Mouse (Mus musculus) heart, postnatal 0 days (tissue): ENCODE data around the gene Ptprm. TPM values are rescaled to one million over a fixed set of nuclear protein-coding genes. Genes with fewer than 3 reads are reported as not detected.
"Not testable (repeated sequence)": the region's sequence is repeated elsewhere in the genome, so short reads cannot be mapped to it uniquely, and the experiment has no call there.

Experiments
- ATAC-seq: fragments of 200-750 bp; cut with Nextera tagmentation; 2 replicates; pipeline ENCODE4 v1.8.0; 2017; ENCODE audit warnings: low read depth, moderate number of reproducible peaks, moderate library complexity; ENCODE audit not compliant: insufficient read depth
- DNase-seq: peaks from one replicate; pipeline ENCODE4 v3.0.0-alpha.2; 2016; ENCODE audit warnings: low spot score
- H3K27ac ChIP-seq: fragments of 300-500 bp; sonication (generic); 2 replicates; pipeline ENCODE4 v1.5.1; 2014; ENCODE audit warnings: low read depth, mild to moderate bottlenecking
- H3K27me3 ChIP-seq: fragments of 300-500 bp; sonication (generic); 2 replicates; pipeline ENCODE4 v1.6.1; 2014; ENCODE audit warnings: low read length, mixed read lengths; ENCODE audit not compliant: control insufficient read depth, insufficient read depth
- H3K36me3 ChIP-seq: fragments of 300-500 bp; sonication (generic); replicated peaks from 2 replicates; pipeline ENCODE4 v1.6.1; 2014; ENCODE audit warnings: low read length, mixed read lengths; ENCODE audit not compliant: control insufficient read depth, insufficient read depth
- H3K4me1 ChIP-seq: fragments of 300-500 bp; sonication (generic); 2 replicates; pipeline ENCODE4 v1.6.1; 2014; ENCODE audit warnings: antibody characterized with exemption; ENCODE audit not compliant: control insufficient read depth, insufficient read depth
- H3K4me2 ChIP-seq: fragments of 300-500 bp; sonication (generic); 2 replicates; pipeline ENCODE4 v1.6.1; 2014; ENCODE audit warnings: low read depth, mild to moderate bottlenecking, low read length, moderate library complexity
- H3K4me3 ChIP-seq: fragments of 300-500 bp; sonication (generic); 2 replicates; pipeline ENCODE4 v1.5.1; 2014; ENCODE audit warnings: low read depth, low read length
- H3K9ac ChIP-seq: fragments of 300-500 bp; sonication (generic); replicated peaks from 2 replicates; pipeline ENCODE4 v1.6.1; 2014; ENCODE audit warnings: low read depth, low read length, mixed read lengths
- H3K9me3 ChIP-seq: fragments of 300-500 bp; sonication (generic); replicated peaks from 2 replicates; pipeline ENCODE4 v1.6.1; 2016; ENCODE audit warnings: low read length; ENCODE audit not compliant: control insufficient read depth
- CTCF ChIP-seq: IDR thresholded peaks from 2 replicates; pipeline ENCODE4 v1.5.1; 2016; ENCODE audit warnings: antibody characterized with exemption, control low read depth, low read depth
- EP300 ChIP-seq: IDR thresholded peaks from 2 replicates; pipeline ENCODE4 v1.6.1; 2016; ENCODE audit warnings: antibody characterized with exemption, low read depth
- WGBS: fragments of 180-500 bp; shearing (Covaris S2); extraction: QIAGEN DNeasy Blood & Tissue Kit; methylation state at CpG from one replicate; pipeline ENCODE4 v1.1.7; 2014; 5-methylcytosine and 5-hydroxymethylcytosine counted together
- polyA plus RNA-seq: library from polyadenylated mRNA; unstranded; fragments of >200 nt; fragmentation: Nextera tagmentation; extraction: Ambion mirVana; gene quantifications from 2 replicates; pipeline ENCODE4 v1.2.1, GENCODE M21; 2015
- total RNA-seq: library from RNA; depleted of rRNA; stranded (reverse); fragments of >200 nt; gene quantifications from 2 replicates; pipeline ENCODE4 v1.2.3, GENCODE M21; 2014; ENCODE audit warnings: low replicate concordance

Ptprm gene
- total and polyA plus RNA-seq, 2 experiments from 2014 or later = 11.9 to 48.0 TPM

DNA sequence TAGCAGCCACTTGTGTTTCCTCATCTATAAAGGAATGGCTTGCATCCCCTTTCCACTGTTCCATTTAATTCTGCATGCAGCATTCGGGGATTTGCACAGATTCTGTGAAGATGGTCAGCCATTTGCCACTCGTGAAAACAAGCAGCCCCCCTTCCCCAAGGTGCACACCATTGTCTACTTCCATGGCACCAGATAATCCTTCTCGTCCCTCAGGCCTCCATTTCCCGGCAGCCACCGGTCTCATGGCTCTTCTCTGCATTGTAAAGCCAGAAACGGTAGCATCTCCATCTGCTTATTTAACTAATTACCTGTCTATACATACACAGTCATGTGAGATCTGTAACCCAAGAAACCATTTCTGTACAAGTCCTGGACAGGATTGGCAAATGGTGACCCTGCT is 501.8 kb downstream of the Ptprm start:
- no peak overlapping the region for H3K9ac ChIP-seq
- no peak overlapping the region for H3K4me3 ChIP-seq
- H3K4me2 ChIP-seq = no peak overlapping the region
- WGBS = 85% methylated on average over 6 of the region's 6 CpGs
- no peaks in the 10 kb centered on the region for H3K4me1 ChIP-seq
- no peak overlapping the region for H3K27ac ChIP-seq
- no peaks in the 10 kb centered on the region for H3K27me3 ChIP-seq
- TF ChIP-seq CTCF (no peak), EP300 (no peak)
- no peaks in the 10 kb centered on the region for H3K36me3 ChIP-seq
- no peaks in the 10 kb centered on the region for H3K9me3 ChIP-seq
- no peak for ATAC-seq
- DNase-seq = no peak

DNA sequence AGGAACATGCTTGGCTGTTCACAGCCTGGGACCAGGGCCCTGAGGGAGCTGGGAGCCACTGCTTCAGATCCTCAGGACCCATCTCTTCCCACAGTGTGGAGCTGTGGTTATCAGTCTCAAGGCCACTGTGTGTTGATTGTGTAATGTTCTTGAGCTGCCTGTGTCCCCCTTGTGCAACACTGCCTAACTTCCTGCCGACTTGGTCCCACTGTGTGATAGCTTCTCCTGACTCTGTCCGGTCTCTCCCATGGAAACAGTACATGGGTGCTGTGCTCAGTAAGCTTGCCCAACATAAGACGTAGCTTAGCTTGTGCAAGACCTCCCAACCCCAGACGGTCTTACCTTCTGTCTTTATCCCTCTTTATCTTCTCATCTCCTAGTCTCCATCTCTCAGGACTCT is 507.2 kb downstream of the Ptprm start:
- H3K27me3 ChIP-seq, DNase-seq, H3K9me3 ChIP-seq, ATAC-seq, H3K4me1 ChIP-seq, H3K27ac ChIP-seq, H3K4me2 ChIP-seq, H3K36me3 ChIP-seq, H3K9ac ChIP-seq, H3K4me3 ChIP-seq: not testable (repeated sequence)
- WGBS = 70% methylated on average over 4 of the region's 4 CpGs

DNA sequence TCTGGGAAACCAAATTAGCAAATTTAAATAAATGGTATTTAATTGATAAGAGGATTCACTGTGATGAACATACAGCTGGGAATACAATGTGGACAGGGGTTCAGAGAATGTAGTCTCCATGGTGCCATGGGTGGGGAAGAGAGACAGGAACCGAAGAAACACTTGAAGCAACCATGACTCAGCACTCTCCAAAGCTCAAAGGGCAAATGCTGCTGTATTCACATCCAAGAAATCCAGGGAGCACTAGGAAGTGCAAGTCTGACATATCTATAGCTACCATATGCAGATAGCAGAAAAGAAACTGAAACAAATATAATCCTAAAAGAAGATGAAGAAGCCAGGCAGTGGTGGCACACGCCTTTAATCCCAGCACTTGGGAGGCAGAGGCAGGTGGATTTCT is 531.9 kb downstream of the Ptprm start:
- WGBS = 58% methylated on average over 2 of the region's 2 CpGs
- Histone ChIP-seq H3K9ac (no peak overlapping the region), H3K4me1 (0 out of 2 replicates have a peak, but pooled peaks cover 5% of the 10 kb centered on the region), H3K4me3 (no peak overlapping the region), H3K36me3 (no peaks in the 10 kb centered on the region), H3K4me2 (no peak overlapping the region), H3K9me3 (no peaks in the 10 kb centered on the region), H3K27ac (no peak overlapping the region), H3K27me3 (no peaks in the 10 kb centered on the region)
- ATAC-seq = no peak
- DNase-seq = no peak
- no peak for TF ChIP-seq CTCF
- TF ChIP-seq EP300 = no peak

- TF ChIP-seq CTCF = no peak
- no peak for TF ChIP-seq EP300
- no peaks in the 10 kb centered on the region for H3K4me1 ChIP-seq
- H3K4me3 ChIP-seq = no peak overlapping the region
- no peaks in the 10 kb centered on the region for H3K36me3 ChIP-seq
- DNase-seq (no peak), ATAC-seq (no peak)
- H3K9ac ChIP-seq = no peak overlapping the region
- H3K9me3 ChIP-seq = no peaks in the 10 kb centered on the region
- no peaks in the 10 kb centered on the region for H3K27me3 ChIP-seq
- H3K27ac ChIP-seq = no peak overlapping the region
- H3K4me2 ChIP-seq = no peak overlapping the region
- WGBS = 83% methylated on average over 4 of the region's 4 CpGs
Observed at GRCm38 (mm10) chr17:66817380-66817779, 536.9 kb downstream of the Ptprm start.

DNA sequence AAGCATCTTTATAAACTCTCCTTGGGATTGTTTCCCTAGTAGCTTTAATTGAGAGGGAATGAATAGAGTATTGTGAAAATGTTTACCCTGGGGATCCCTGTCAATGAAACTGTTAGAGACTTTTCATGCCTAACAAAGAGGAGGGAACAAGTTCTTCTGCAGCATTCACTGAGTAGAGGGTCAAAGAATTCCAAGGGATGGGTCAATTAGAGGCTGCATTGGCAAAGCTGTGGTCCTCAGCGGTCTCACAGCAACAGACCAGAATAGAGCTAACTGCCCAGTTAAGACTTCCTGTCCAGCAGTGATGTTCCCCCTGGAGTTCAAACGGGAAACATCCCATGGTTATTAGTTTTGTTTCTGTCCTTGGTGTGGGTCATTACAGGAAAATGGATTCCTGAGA is 538.3 kb downstream of the Ptprm start:
- no peak overlapping the region for H3K4me3 ChIP-seq
- ATAC-seq (no peak), DNase-seq (no peak)
- H3K27me3 ChIP-seq = no peaks in the 10 kb centered on the region
- H3K27ac ChIP-seq = no peak overlapping the region
- no peak overlapping the region for H3K9ac ChIP-seq
- TF ChIP-seq EP300 (no peak), CTCF (no peak)
- H3K9me3 ChIP-seq = no peaks in the 10 kb centered on the region
- H3K4me2 ChIP-seq = no peak overlapping the region
- H3K4me1 ChIP-seq = no peaks in the 10 kb centered on the region
- H3K36me3 ChIP-seq = no peaks in the 10 kb centered on the region
- 55% methylated on average over 2 of the region's 2 CpGs for WGBS

- ATAC-seq (no peak), DNase-seq (no peak)
- Histone ChIP-seq H3K27ac (no peak overlapping the region), H3K36me3 (0 out of 2 replicates have a peak, but pooled peaks cover 7% of the 10 kb centered on the region), H3K9me3 (no peaks in the 10 kb centered on the region), H3K4me2 (no peak overlapping the region), H3K9ac (no peak overlapping the region), H3K4me3 (no peak overlapping the region), H3K4me1 (no peaks in the 10 kb centered on the region), H3K27me3 (no peaks in the 10 kb centered on the region)
- 71% methylated on average over 6 of the region's 6 CpGs for WGBS
- no peak for TF ChIP-seq EP300
- no peak for TF ChIP-seq CTCF
Observed at GRCm38 (mm10) chr17:66813786-66814185, 540.5 kb downstream of the Ptprm start.
